Mouse (Mus musculus): ENCODE results near the gene Grk2.
A peak's percentile ranks its signal among the peaks of the same experiment; 100 is the strongest.

Gene Grk2

GRCm38 (mm10) chr19:4306190-4306577, at the start of gene Grk2:
Grk2 (minus strand) TSS chr19:4306222.
- peak; percentile 93 to 96 for DNase-seq

DNA sequence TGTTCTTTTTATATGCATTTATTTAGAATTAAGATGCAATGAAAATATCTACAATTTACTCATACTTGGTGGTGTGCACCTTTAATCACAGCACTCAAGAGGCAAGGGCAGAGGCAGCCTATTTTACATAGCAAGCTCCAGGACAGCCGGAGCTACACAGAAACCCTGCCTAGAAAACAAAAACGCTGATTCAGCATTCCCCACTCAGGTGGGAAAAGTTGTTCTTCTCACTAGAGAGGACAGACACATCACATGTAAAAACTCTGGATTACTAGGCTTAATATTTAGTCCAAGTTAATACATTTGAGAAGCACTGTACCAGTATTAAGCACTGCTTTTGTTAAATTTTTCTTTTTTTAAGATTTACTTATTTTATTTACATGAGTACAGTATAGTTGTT, 43.4 kb upstream of the Grk2 start:
- no peak for DNase-seq

DNA sequence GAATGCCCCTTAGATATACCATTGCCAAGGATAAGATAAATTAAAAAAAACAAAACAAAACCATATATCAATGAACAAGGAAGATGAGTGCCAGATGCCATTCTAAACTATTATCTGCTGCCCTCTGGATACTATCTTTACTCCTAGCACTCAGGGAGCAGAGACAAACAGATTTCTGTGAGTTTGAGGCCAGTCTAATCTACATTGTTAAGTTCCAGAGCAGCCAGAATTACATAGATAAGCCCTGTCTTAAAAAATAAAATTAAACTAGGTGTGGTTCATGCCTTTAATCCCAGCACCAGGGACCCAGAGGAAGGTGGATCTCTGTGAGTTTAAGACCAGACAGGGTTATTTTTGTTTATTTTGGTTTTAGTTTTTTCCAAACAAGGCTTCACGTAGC, 40.5 kb upstream of the Grk2 start:
- no peak for DNase-seq

GRCm38 (mm10) chr19:4338162-4338561, 32.1 kb upstream of the Grk2 start:
- peak; percentile 41 to 73 for DNase-seq

DNA sequence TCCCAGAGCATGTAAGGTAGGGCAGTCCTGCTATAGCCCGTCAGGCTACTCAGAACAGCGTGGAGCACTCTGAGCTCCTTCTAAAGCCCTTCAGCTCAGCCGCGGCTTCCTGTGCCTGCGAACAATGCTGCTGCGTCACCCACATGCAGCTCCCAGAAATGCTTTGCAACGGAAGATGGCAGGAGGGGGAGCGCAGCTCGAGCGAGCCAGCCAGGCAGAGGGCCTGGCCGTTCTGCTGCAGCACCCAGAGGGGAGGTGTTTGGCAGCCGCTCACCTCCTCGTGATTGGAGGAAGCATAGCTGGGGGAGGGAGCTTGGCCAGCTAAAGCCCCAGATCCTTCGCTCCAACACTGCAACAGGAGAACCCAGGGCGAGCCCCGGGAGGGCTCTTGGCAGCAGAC, 27.8 kb upstream of the Grk2 start:
- DNase-seq, result peak; percentile 95

- DNase-seq, result peak in 1 of 2 experiments; percentile 47
These were observed 27.2 kb upstream of the Grk2 start for GRCm38 (mm10) chr19:4333100-4333775.

DNA sequence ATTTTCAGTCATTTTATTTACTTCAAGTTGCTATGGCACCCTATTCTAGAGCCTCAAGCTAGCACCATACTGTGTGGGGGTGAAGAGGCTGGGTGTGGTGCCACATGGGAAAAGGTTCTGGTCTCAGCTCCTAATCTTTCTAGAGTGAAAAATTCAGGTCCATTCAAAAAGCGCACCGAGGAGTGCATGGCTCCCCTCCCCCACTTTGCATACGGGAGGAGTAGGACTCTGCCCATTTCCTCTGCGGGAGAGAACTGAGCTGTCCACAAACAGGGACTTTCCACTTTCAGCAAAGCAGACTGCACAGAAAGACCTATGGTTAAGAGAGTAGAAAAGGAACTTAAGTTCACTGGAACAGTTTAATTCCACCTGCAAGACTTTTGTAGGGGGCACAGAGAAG, 26.6 kb upstream of the Grk2 start:
- peak; percentile 54 to 68 for DNase-seq

DNA sequence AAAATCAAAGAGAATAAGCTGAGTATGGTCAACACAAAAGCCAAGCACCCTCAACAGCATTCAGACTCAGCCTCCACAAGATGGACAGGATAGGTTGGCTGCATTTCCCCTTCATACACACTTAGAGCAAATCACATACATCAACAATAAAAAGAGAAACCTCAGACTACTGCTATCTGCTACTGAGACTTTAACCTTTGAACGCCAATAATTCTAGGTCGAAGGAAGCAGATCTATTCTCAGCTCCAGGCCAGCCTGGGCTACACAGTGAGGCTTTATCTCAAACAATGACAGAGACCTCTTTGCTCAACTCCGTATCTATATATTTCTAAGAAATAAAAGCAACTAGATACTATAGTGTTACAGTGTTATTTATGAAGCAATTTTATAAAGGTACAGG, 25.3 kb upstream of the Grk2 start:
- DNase-seq, result no peak

GRCm38 (mm10) chr19:4330603-4331002, 24.6 kb upstream of the Grk2 start:
- no peak for DNase-seq

GRCm38 (mm10) chr19:4328737-4329304, 22.8 kb upstream of the Grk2 start:
- DNase-seq, result no peak

DNA sequence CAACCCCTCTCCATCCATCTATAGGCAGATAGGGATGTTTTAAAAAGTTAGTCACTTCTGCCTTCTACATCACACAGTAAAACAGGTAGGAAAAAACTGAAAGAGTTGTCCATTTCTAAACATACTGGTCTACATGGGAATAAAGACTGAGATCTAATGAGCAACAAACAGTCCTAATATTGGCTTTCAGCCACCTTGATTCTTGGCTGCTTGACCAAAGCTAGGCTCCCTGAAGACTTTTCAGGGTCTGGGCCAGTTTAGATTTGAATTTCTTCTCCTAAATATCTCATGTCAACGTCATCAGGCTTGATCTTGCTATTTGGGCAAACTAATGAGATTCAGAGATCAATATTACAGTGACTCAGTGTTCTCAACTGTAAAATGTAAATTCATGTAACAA, 20.9 kb upstream of the Grk2 start:
- peak; percentile 55 to 76 for DNase-seq

DNA sequence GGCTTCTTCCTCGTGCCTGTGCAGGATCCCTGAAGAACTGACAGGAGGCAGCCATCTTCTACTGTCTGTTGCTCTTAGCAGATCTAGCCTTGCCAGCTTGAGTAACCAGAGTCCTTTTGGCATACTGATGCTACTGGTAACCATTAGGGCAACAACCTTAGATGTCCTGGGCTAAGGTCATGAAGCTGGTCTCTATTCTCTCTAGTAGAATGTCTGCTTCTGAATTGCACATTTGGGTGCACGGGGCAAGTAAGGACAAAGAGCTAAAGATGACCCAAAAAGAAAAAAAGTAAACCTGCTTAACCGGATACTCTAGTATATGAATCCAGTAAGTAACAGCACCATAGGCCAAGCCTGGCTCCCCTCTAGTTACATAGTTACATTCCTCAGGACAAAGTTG, 20.1 kb upstream of the Grk2 start:
- no peak for DNase-seq

DNA sequence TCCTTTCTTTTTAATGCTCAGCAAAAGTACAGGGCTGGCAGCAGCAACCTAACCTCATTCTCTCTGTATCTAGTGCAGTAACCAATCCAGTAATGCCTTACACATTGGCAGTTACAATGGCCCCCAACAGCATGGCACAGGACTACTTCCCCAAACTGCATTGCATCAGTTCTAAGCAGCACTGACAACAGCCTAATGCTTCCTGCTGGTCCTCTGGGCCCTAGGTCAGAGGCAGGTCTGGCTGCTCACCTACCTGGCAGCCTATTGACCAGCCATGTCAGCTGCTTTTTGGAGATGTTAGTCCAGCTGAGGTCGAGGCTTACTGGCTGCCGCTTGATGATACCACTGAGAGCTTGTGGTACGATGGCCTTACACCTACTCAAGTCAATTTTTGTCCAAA, 16.1 kb upstream of the Grk2 start:
- no peak for DNase-seq

DNA sequence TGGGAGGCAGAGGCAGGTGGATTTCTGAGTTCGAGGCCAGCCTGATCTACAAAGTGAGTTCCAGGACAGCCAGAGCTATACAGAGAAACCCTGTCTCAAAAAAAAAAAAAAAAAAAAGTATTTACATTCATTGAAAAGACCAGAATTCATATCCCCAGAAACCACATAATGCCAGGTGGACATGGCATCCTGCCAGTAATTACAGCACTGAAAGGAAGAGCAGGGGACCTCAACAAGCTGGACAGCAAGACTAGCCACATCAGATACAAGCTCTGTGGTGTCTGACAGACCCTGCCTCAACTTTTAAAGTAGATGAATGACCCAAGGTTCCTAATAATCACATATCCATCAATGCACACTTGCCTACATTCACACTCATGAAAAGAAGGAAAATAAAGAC, 15.6 kb upstream of the Grk2 start:
- peak; percentile 36 to 56 for DNase-seq

DNA sequence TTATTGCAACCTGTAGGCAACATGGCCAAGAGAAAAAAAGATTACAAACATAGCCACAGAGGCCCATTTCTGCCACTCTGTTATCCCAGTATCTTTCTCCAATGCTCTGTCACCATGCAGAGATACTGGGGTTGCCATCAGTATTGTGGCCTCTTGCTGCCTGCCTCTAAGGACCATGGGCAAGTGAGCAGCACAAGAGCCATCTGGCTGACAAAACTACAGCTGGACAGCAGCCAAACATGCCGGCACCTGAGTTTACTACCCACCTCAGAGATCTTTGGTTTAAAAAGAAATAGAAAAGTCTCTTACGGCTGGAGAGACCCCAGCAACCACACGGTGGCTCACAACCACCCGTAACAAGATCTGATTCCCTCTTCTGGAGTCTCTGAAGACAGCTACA, 13.2 kb upstream of the Grk2 start:
- peak; percentile 65 to 79 for DNase-seq

GRCm38 (mm10) chr19:4317181-4317580, 11.2 kb upstream of the Grk2 start:
- peak in 1 of 2 experiments; percentile 22 for DNase-seq

GRCm38 (mm10) chr19:4315223-4315944, 9.4 kb upstream of the Grk2 start:
- DNase-seq, result peak; percentile 87 to 93

GRCm38 (mm10) chr19:4309776-4310185, 3.8 kb upstream of the Grk2 start:
- peak; percentile 68 to 76 for DNase-seq

- no peak for DNase-seq
These were observed 3.3 kb upstream of the Grk2 start for GRCm38 (mm10) chr19:4309302-4309701.

- DNase-seq, result peak; percentile 77 to 78
These were observed 382 bp downstream of the Grk2 start for GRCm38 (mm10) chr19:4305491-4306189.

GRCm38 (mm10) chr19:4304871-4305321, 1.1 kb downstream of the Grk2 start:
- peak in 1 of 2 experiments; percentile 56 for DNase-seq

DNA sequence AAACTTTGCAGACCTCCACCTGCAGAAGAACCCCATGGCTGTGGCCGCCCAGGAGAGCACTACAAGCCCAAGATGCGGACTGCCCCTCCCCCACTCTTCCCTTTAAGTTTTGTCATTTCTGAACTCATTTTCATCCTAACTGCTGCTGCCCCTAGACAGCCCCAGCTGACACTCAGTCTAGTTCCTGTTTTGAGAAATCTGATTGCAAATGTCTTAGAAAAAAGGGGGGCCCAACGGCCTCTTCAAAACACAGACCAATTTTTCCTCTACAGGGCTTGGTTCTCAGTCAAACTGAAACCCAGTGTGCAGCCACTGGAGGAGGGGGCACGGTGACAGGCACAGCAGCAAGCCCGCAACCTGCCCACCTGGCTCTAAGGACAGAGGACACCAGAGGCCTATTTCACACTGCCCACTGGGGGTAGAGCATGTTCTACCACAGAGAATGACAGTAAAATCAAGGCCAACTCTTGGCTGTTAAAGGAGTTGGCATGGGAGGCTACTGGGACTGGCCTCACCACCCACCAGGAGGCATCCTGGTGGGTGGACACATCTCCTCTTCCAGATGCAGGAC, 1.7 kb downstream of the Grk2 start:
- peak; percentile 52 to 63 for DNase-seq

DNA sequence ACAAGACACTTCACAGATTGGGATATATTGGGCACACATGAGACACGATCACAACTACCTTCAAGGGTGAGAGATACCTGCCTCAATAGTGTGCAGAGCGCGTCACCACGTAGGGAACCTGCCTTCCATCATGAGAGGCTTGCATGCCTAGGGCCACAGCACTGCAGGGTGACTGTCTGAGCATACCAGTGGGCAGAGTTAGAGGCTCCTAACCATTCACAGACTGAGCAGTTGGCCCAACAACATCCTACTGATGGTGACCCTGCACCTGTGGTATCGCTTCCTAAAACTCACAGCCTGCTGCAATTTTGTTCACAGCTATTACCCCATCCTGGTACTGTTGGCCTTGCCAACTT, 2.4 kb downstream of the Grk2 start:
- peak in 1 of 2 experiments; percentile 53 for DNase-seq
